In genomic region chr17:31776949-31777607, GRCm38 (mm10) we compare ENCODE assay signal across 8 mouse cellular contexts.
DNase-seq lines count a peak whose midpoint lies in the region; ATAC-seq lines count a peak whose summit lies in the region.

No protein-coding gene starts in this region.

- no peaks in the 10 kb centered on the region for H3K9me3 ChIP-seq in forebrain, embryonic 15.5 days

- H3K9ac ChIP-seq in forebrain, embryonic 15.5 days (replicated peaks), result no peak overlapping the region

- ATAC-seq in forebrain, embryonic 15.5 days (replicated peaks), result peak; percentile 74

- no peaks in the 10 kb centered on the region for H3K36me3 ChIP-seq in forebrain, embryonic 15.5 days

- peak; percentile 20 for DNase-seq in right cerebral cortex, postnatal 4 days
- DNase-seq in right cerebral cortex, postnatal 25 days, result no peak
- DNase-seq in kidney, adult 18-20 months, result peak; percentile 34
- DNase-seq in lung, postnatal 4 days, result peak; percentile 69 to 90
- DNase-seq in thymus, postnatal 0 days (ENCODE audit: low spot score), result no peak
- DNase-seq in urinary bladder, postnatal 36 days (ENCODE audit: low spot score in 2 of 2), result no peak
- DNase-seq in adrenal gland, adult 18-20 months (ENCODE audit: low spot score in 2 of 2), result no peak

- H3K4me1 ChIP-seq in forebrain, embryonic 15.5 days, result peaks cover 21% of the 10 kb centered on the region

- no peak overlapping the region for H3K4me3 ChIP-seq in forebrain, embryonic 15.5 days

- H3K27me3 ChIP-seq in forebrain, embryonic 15.5 days, result no peaks in the 10 kb centered on the region

- WGBS in forebrain, embryonic 15.5 days, result 51% methylated on average over 9 of the region's 9 CpGs

- H3K27ac ChIP-seq in forebrain, embryonic 15.5 days (replicated peaks), result peak overlapping the region; percentile 81

- no peak overlapping the region for H3K4me2 ChIP-seq in forebrain, embryonic 15.5 days (replicated peaks)

Comparison
In these comparisons a context has a peak if more than half of its experiments do, and no peak if none do; other contexts are left out.
1. DNase-seq: peak in right cerebral cortex, postnatal 4 days (single experiment), kidney, adult 18-20 months (single experiment) and lung, postnatal 4 days (2 of 2); none in right cerebral cortex, postnatal 25 days (single experiment), thymus, postnatal 0 days (single experiment), urinary bladder, postnatal 36 days (0 of 2) and adrenal gland, adult 18-20 months (0 of 2).